Mouse (Mus musculus) forebrain, embryonic 10.5 days (tissue): ENCODE data around the gene Zdhhc18. TPM values are rescaled to one million over a fixed set of nuclear protein-coding genes. Genes with fewer than 3 reads are reported as not detected.

Experiments
- DNase-seq: peaks from one replicate; pipeline ENCODE4 v3.0.0-alpha.2; 2017; ENCODE audit warnings: low spot score; ENCODE audit errors: extremely low spot score
- H3K27ac ChIP-seq: fragments of 300-500 bp; sonication (generic); 2 replicates; pipeline ENCODE4 v1.5.1; 2016; ENCODE audit warnings: mild to moderate bottlenecking
- H3K27me3 ChIP-seq: fragments of 300-500 bp; sonication (generic); 2 replicates; pipeline ENCODE4 v1.6.1; 2016; ENCODE audit warnings: mild to moderate bottlenecking; ENCODE audit not compliant: poor library complexity, severe bottlenecking
- H3K36me3 ChIP-seq: fragments of 300-500 bp; sonication (generic); replicated peaks from 2 replicates; pipeline ENCODE4 v1.6.1; 2016; ENCODE audit warnings: mild to moderate bottlenecking, moderate library complexity
- H3K4me1 ChIP-seq: fragments of 300-500 bp; sonication (generic); 2 replicates; pipeline ENCODE4 v1.6.1; 2016
- H3K4me3 ChIP-seq: fragments of 300-500 bp; sonication (generic); 2 replicates; pipeline ENCODE4 v1.5.1; 2016; ENCODE audit warnings: mild to moderate bottlenecking, moderate library complexity
- H3K9me3 ChIP-seq: fragments of 300-500 bp; sonication (generic); 2 replicates; pipeline ENCODE4 v1.6.1; 2016; ENCODE audit warnings: mild to moderate bottlenecking, moderate library complexity
- WGBS: fragments of 180-500 bp; shearing (Covaris S2); methylation state at CpG from one replicate; pipeline ENCODE4 v1.1.7; 2016; 5-methylcytosine and 5-hydroxymethylcytosine counted together
- polyA plus RNA-seq: library from polyadenylated mRNA; unstranded; fragments of >200 nt; fragmentation: Nextera tagmentation; extraction: Ambion mirVana; gene quantifications from 2 replicates; pipeline ENCODE4 v1.2.1, GENCODE M21; 2016

The Zdhhc18 gene
- polyA plus RNA-seq, 1 experiment from 2014 or later: 2.4 TPM

- H3K36me3 ChIP-seq: peaks cover 52% of the 10 kb centered on the region
- peaks cover 42% of the 10 kb centered on the region for H3K27me3 ChIP-seq
- H3K27ac ChIP-seq: peak overlapping the region; percentile 25; the same call in 1 of the 2 replicates
- no peaks in the 10 kb centered on the region for H3K9me3 ChIP-seq
- 67% methylated on average over 6 of the region's 6 CpGs for WGBS
- no peak for DNase-seq
- peaks cover 35% of the 10 kb centered on the region for H3K4me1 ChIP-seq
- H3K4me3 ChIP-seq: no peak overlapping the region
These were observed 45.1 kb downstream of the Zdhhc18 start for GRCm38 (mm10) chr4:133604856-133605255.

- no peak for DNase-seq
- Histone ChIP-seq H3K36me3 (peaks cover 52% of the 10 kb centered on the region), H3K4me3 (no peak overlapping the region), H3K9me3 (no peaks in the 10 kb centered on the region), H3K4me1 (peaks cover 42% of the 10 kb centered on the region), H3K27ac (peak overlapping the region; percentile 15; the same call in 1 of the 2 replicates), H3K27me3 (peaks cover 49% of the 10 kb centered on the region)
- 90% methylated on average over 7 of the region's 7 CpGs for WGBS
These were observed 45.8 kb downstream of the Zdhhc18 start for GRCm38 (mm10) chr4:133604175-133604574.

- no peak overlapping the region for H3K4me3 ChIP-seq
- H3K27ac ChIP-seq: no peak overlapping the region
- 87% methylated on average over 5 of the region's 5 CpGs for WGBS
- peaks cover 51% of the 10 kb centered on the region for H3K4me1 ChIP-seq
- no peak for DNase-seq
- peaks cover 60% of the 10 kb centered on the region for H3K27me3 ChIP-seq
- H3K9me3 ChIP-seq: no peaks in the 10 kb centered on the region
- peaks cover 44% of the 10 kb centered on the region for H3K36me3 ChIP-seq
These were observed 46.9 kb downstream of the Zdhhc18 start for GRCm38 (mm10) chr4:133603056-133603455.

GRCm38 (mm10) chr4:133601721-133602218, 48.2 kb downstream of the Zdhhc18 start, which contains the start of gene Sfn:
Gene Sfn (minus strand): TSS chr4:133602168.
- DNase-seq: no peak
- Histone ChIP-seq H3K4me3 (peak within 1 kb of the TSS; percentile 33), H3K36me3 (peaks cover 33% of the 10 kb centered on the region), H3K9me3 (no peaks in the 10 kb centered on the region), H3K4me1 (peaks cover 51% of the 10 kb centered on the region), H3K27ac (no peak within 1 kb of the TSS), H3K27me3 (peaks cover 72% of the 10 kb centered on the region)
- 1% methylated on average over 16 of the region's 16 CpGs for WGBS

- no peak overlapping the region for H3K27ac ChIP-seq
- WGBS: 16% methylated on average over 9 of the region's 9 CpGs
- peak overlapping the region; percentile 64 for H3K4me3 ChIP-seq
- H3K36me3 ChIP-seq: peaks cover 21% of the 10 kb centered on the region
- peaks cover 72% of the 10 kb centered on the region for H3K27me3 ChIP-seq
- DNase-seq: peak; percentile 25
- peaks cover 44% of the 10 kb centered on the region for H3K4me1 ChIP-seq
- H3K9me3 ChIP-seq: no peaks in the 10 kb centered on the region
These were observed 49.6 kb downstream of the Zdhhc18 start for GRCm38 (mm10) chr4:133600306-133600705.

- Histone ChIP-seq H3K36me3 (peaks cover 16% of the 10 kb centered on the region), H3K9me3 (no peaks in the 10 kb centered on the region), H3K27me3 (peaks cover 72% of the 10 kb centered on the region), H3K4me1 (peaks cover 41% of the 10 kb centered on the region), H3K4me3 (peak overlapping the region; percentile 64), H3K27ac (peak overlapping the region; percentile 73)
- DNase-seq: peak; percentile 85
- under 1% methylated on average over 50 of the region's 50 CpGs for WGBS
These were observed 50.3 kb downstream of the Zdhhc18 start for GRCm38 (mm10) chr4:133599571-133600073.

- Histone ChIP-seq H3K27me3 (peaks cover 72% of the 10 kb centered on the region), H3K4me3 (peak overlapping the region; percentile 64), H3K36me3 (peaks cover 13% of the 10 kb centered on the region), H3K9me3 (no peaks in the 10 kb centered on the region), H3K4me1 (peaks cover 41% of the 10 kb centered on the region), H3K27ac (peak overlapping the region; percentile 73; the same call in 1 of the 2 replicates)
- no peak for DNase-seq
- 26% methylated on average over 7 of the region's 7 CpGs for WGBS
These were observed 50.8 kb downstream of the Zdhhc18 start for GRCm38 (mm10) chr4:133599116-133599515.

- peaks cover 67% of the 10 kb centered on the region for H3K27me3 ChIP-seq
- H3K9me3 ChIP-seq: no peaks in the 10 kb centered on the region
- H3K4me3 ChIP-seq: no peak overlapping the region
- peaks cover 41% of the 10 kb centered on the region for H3K4me1 ChIP-seq
- DNase-seq: no peak
- 53% methylated on average over 4 of the region's 4 CpGs for WGBS
- H3K36me3 ChIP-seq: peaks cover 9% of the 10 kb centered on the region
- H3K27ac ChIP-seq: no peak overlapping the region
These were observed 51.3 kb downstream of the Zdhhc18 start for GRCm38 (mm10) chr4:133598616-133599015.

- H3K9me3 ChIP-seq: no peaks in the 10 kb centered on the region
- peaks cover 27% of the 10 kb centered on the region for H3K4me1 ChIP-seq
- H3K27ac ChIP-seq: no peak overlapping the region
- H3K4me3 ChIP-seq: no peak overlapping the region
- DNase-seq: no peak
- H3K36me3 ChIP-seq: peaks cover 23% of the 10 kb centered on the region
- WGBS: 88% methylated on average over 6 of the region's 6 CpGs
- H3K27me3 ChIP-seq: peaks cover 42% of the 10 kb centered on the region
These were observed 53.9 kb downstream of the Zdhhc18 start for GRCm38 (mm10) chr4:133596084-133596483.

- Histone ChIP-seq H3K4me3 (no peak overlapping the region), H3K27me3 (peaks cover 37% of the 10 kb centered on the region), H3K4me1 (peaks cover 27% of the 10 kb centered on the region), H3K9me3 (no peaks in the 10 kb centered on the region), H3K27ac (no peak overlapping the region), H3K36me3 (peaks cover 29% of the 10 kb centered on the region)
- 68% methylated on average over 7 of the region's 7 CpGs for WGBS
- DNase-seq: no peak
These were observed 54.4 kb downstream of the Zdhhc18 start for GRCm38 (mm10) chr4:133595538-133595937.

- peak; percentile 71 for DNase-seq
- peaks cover 58% of the 10 kb centered on the region for H3K36me3 ChIP-seq
- no peak overlapping the region for H3K4me3 ChIP-seq
- H3K4me1 ChIP-seq: 0 out of 2 replicates have a peak, but pooled peaks cover 7% of the 10 kb centered on the region
- H3K9me3 ChIP-seq: no peaks in the 10 kb centered on the region
- WGBS: 35% methylated on average over 7 of the region's 7 CpGs
- no peak overlapping the region for H3K27ac ChIP-seq
- peaks cover 7% of the 10 kb centered on the region for H3K27me3 ChIP-seq
These were observed 57.4 kb downstream of the Zdhhc18 start for GRCm38 (mm10) chr4:133592570-133592969.

GRCm38 (mm10) chr4:133584059-133584951, 65.6 kb downstream of the Zdhhc18 start, which contains the start of gene Gpn2:
Gene Gpn2 (plus strand): TSS chr4:133584362.
- Histone ChIP-seq H3K9me3 (no peaks in the 10 kb centered on the region), H3K27ac (peak within 1 kb of the TSS; percentile 88), H3K4me1 (peaks cover 25% of the 10 kb centered on the region), H3K27me3 (no peaks in the 10 kb centered on the region), H3K4me3 (peak within 1 kb of the TSS; percentile 86), H3K36me3 (peaks cover 73% of the 10 kb centered on the region)
- WGBS: 3% methylated on average over 65 of the region's 65 CpGs
- DNase-seq: peak; percentile 81

- 65% methylated on average over 6 of the region's 6 CpGs for WGBS
- Histone ChIP-seq H3K27me3 (no peaks in the 10 kb centered on the region), H3K4me1 (peaks cover 25% of the 10 kb centered on the region), H3K4me3 (peak overlapping the region; percentile 86), H3K36me3 (peaks cover 73% of the 10 kb centered on the region), H3K9me3 (no peaks in the 10 kb centered on the region), H3K27ac (peak overlapping the region; percentile 88)
- DNase-seq: no peak
These were observed 66.3 kb downstream of the Zdhhc18 start for GRCm38 (mm10) chr4:133583690-133584058.
